In the genomic region with DNA sequence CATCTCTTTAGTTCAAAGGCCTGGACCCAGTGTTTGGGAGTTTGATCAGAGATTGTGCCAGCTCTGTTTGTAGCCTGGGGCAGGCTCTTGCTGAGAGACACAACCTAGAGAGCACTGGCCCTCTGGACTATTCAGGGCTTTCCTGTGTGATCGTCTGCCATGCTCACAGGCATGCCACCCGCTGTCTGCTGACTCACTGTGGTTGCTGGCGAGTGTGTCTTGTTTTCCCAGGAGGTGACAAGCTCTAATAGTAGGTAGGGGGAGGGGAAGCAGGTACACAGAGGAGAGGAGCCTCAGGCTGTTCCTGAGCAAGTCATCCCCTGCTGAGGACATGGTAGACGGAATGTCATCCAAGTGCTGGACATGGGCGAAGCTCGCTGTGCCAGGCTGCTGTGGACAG, we compare ENCODE assay signal across 14 mouse cellular contexts.
DNase-seq lines count a peak whose midpoint lies in the region; ATAC-seq and TF ChIP-seq lines count a peak whose summit lies in the region.
"Had no signal": no experiment of that assay in that cellular context is flagged by ENCODE, and none has a peak within 500 bp of the region (broad histone marks: within the 10 kb centered on the region; RNA-seq: fewer than 3 reads in every experiment).

No protein-coding gene starts in this region.

- H3K4me3 ChIP-seq in C2C12 (ENCODE audit: insufficient read depth, poor library complexity, severe bottlenecking) = no peak overlapping the region
- no peak overlapping the region for H3K4me3 ChIP-seq in hindbrain, postnatal 0 days (ENCODE audit: low read length)
- H3K4me3 ChIP-seq: embryonic facial prominence, embryonic 13.5 days had no signal

- no peaks in the 10 kb centered on the region for H3K4me1 ChIP-seq in hindbrain, postnatal 0 days (ENCODE audit: insufficient read depth, low read length)
- H3K4me1 ChIP-seq: embryonic facial prominence, embryonic 13.5 days had no signal

- intact Hi-C loops in left cerebral cortex, postnatal 14 days (cut with DNase I) = no loop called here

- H3K9me3 ChIP-seq in hindbrain, postnatal 0 days (ENCODE audit: low read length) = no peaks in the 10 kb centered on the region
- H3K9me3 ChIP-seq: embryonic facial prominence, embryonic 13.5 days had no signal

- peaks cover 4% of the 10 kb centered on the region for H3K27me3 ChIP-seq in C2C12 (ENCODE audit: control insufficient read depth, insufficient read depth, insufficient read length)
- no peaks in the 10 kb centered on the region for H3K27me3 ChIP-seq in hindbrain, postnatal 0 days (ENCODE audit: insufficient read depth, low read length)

- H3K79me2 ChIP-seq in C2C12 (ENCODE audit: control insufficient read depth, insufficient read depth) = no peaks in the 10 kb centered on the region

- H3K4me2 ChIP-seq in hindbrain, postnatal 0 days (ENCODE audit: low read depth, low read length) = no peak overlapping the region
- H3K4me2 ChIP-seq: embryonic facial prominence, embryonic 13.5 days had no signal

- DNase-seq in gastrocnemius, adult 18-20 months (ENCODE audit: low spot score) = peak; percentile 8
- no peak for DNase-seq in gastrocnemius, adult 8-10 months (ENCODE audit: low spot score in 2 of 2)
- peak; percentile 6 for DNase-seq in c-Kit-positive CD71-negative TER-119-negative erythroid progenitor cells, embryonic 14.5 days (ENCODE audit: low read depth)
- DNase-seq in frontal cortex, adult 2 months (ENCODE audit: extremely low spot score in 1 of 2, low spot score in 1 of 2) = no peak
- no peak for DNase-seq in hindbrain, postnatal 0 days (ENCODE audit: low spot score)
- no peak for DNase-seq in left cerebral cortex, postnatal 14 days (ENCODE audit: low spot score in 2 of 2)
- DNase-seq: gastrocnemius, postnatal 25 days; kidney, postnatal 14 days; liver had no signal

- no peaks in the 10 kb centered on the region for H3K36me3 ChIP-seq in C2C12 (ENCODE audit: control insufficient read depth, insufficient read depth)
- no peaks in the 10 kb centered on the region for H3K36me3 ChIP-seq in hindbrain, postnatal 0 days (ENCODE audit: insufficient read depth, low read length)
- H3K36me3 ChIP-seq: embryonic facial prominence, embryonic 13.5 days had no signal

- ATAC-seq in megakaryocyte progenitor cell, adult 5-6 weeks (replicated peaks; ENCODE audit: poor library complexity) = peak; percentile 44
- ATAC-seq in hindbrain, postnatal 0 days = no peak
- ATAC-seq: forebrain, embryonic 14.5 days; lung, postnatal 0 days had no signal

- no peak overlapping the region for H3K27ac ChIP-seq in hindbrain, postnatal 0 days
- H3K27ac ChIP-seq: embryonic facial prominence, embryonic 13.5 days had no signal

- no peaks in the 10 kb centered on the region for H3K79me3 ChIP-seq in C2C12 (ENCODE audit: low read depth)

- H3ac ChIP-seq in C2C12 (ENCODE audit: control insufficient read depth, insufficient read length, low read depth) = no peak overlapping the region

- 36% methylated on average over 6 of the region's 6 CpGs for WGBS in hindbrain, postnatal 0 days

- TF ChIP-seq CTCF in C2C12 (IDR thresholded peaks at IDR 0.05; ENCODE audit: control insufficient read depth, insufficient read depth, insufficient read length) = no peak
- TF ChIP-seq CTCF in hindbrain, postnatal 0 days (IDR thresholded peaks at IDR 0.05; ENCODE audit: low read depth) = no peak

- no peak overlapping the region for H3K9ac ChIP-seq in hindbrain, postnatal 0 days (replicated peaks; ENCODE audit: low read length)
- H3K9ac ChIP-seq: embryonic facial prominence, embryonic 13.5 days had no signal

TF ChIP-seq in C2C12, 6 proteins besides CTCF, POLR2A, EP300 and RAD21:
- TF ChIP-seq MYOD1 (IDR thresholded peaks at IDR 0.05; ENCODE audit: control insufficient read depth, insufficient read length, low read depth) (peak; percentile 21), MYOG (IDR thresholded peaks at IDR 0.05; ENCODE audit: control insufficient read depth, extremely low read depth, insufficient read length) (no peak)

Comparison
In these comparisons a context has a peak if more than half of its experiments do, and no peak if none do; other contexts are left out.
1. DNase-seq: peak in gastrocnemius, adult 18-20 months (single experiment) and c-Kit-positive CD71-negative TER-119-negative erythroid progenitor cells, embryonic 14.5 days (single experiment); none in gastrocnemius, adult 8-10 months (0 of 2), frontal cortex, adult 2 months (0 of 2), hindbrain, postnatal 0 days (single experiment) and left cerebral cortex, postnatal 14 days (0 of 2).